Mouse (Mus musculus): ENCODE results near the gene Cdc37l1. TPM values are rescaled to one million over a fixed set of nuclear protein-coding genes. Genes with fewer than 3 reads are reported as not detected.
A peak's percentile ranks its signal among the peaks of the same experiment; 100 is the strongest.
"Not testable (repeated sequence)": the region's sequence is repeated elsewhere in the genome, so short reads cannot be mapped to it uniquely, and the experiment has no call there.

Gene Cdc37l1
- 10 to 100 TPM; 32.8 to 35.6 (median 33.4) TPM for polyA plus RNA-seq (2017; shearing (Covaris generic))

DNA sequence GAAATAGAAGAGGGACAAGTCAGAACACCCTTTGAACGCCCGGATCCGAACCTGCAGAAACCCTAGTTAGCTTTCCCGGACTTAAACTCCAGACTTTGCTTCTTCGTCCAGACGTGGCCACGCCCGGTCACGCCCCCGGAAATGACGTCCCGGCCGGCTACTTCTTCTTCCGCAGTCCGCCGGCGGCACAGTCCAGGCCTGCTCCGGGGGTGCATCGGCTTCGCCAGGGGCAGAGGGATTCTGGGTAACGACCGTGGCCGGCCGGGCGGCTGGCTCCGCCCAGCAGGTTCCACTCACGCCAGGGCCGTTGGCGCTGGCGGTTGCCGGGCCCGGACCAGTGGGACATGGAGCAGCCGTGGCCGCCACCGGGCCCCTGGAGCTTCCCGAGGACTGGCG is at the start of gene Cdc37l1:
TSS of gene Cdc37l1 (plus strand) at position 159 of the 396 bp plus-strand sequence.
- ATAC-seq: peak; percentile 86

DNA sequence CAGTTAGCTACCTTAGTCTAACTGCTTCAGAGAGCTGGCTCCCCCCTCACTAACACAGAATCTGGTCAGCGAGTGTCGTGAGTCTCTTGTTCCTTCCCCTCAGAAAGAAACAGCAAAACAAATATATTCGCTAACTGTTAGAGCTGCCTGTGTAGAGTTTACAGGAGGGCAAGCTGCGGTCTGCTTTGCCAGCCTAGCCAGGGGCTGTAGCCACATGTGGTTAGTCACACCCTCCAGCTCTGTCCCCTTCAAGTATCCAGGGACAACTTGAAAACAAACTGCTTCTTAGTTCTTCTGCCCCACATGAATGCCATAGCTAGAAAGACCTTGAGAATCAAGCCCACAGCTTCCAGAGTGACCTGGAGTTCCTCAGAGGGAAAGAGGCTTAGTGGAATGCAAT is 48.9 kb upstream of the Cdc37l1 start:
- no peak for ATAC-seq

DNA sequence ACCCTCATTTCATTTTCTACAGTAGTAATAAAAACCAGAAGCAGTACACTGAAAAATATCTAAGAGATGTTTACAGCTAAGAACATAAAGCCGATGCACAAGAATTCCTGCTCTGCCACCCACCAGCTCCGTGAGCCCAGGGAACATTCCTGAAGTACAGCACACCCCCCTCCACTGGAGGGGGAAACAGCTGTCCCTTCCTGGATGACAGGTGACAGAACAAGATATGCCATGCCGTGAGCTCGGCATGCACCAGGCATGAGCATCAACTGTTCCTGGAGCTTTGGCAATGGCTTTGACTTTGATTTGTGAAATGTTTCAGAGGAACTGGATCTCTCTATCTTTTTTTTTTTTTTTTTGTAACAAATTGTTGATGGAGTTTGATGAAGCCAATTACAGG is 43.4 kb upstream of the Cdc37l1 start:
- ATAC-seq: no peak

DNA sequence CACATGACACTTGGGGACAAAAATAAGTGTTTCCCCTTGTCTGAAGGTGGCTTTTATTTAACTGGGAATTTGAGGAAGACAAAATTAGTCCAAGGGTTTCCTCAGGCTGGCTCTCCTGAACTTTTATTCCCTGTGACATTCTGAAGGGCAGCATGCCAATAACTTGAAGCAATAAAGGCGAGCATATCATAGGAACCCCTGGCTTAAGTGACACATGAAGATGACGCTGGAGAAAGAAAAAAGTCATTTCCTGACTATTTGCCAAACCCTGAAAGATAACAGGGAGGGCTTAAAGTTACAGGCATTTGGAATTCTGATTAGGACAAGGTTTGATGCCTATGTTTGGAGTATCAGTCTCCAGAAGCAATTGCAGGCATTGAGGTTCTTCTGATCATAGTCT is 42.8 kb upstream of the Cdc37l1 start:
- ATAC-seq: no peak

DNA sequence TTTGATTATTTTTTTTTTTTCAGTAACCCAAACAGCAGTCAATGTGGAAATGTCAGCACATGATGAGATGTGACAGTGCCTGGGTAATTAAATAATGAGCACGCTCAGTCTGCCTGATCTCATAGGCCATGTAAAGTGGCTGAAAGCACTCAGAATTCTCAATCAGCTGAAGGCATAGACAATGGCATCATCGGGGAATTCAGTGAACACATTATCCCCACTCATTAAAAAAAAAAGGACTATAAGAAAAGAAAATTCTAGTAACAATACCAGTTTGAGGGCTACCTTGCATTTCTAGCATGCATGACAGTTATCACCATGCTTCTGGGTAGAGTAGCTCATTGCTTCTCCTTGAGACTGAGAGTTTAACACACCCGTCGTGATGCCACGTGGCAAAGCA is 38.9 kb upstream of the Cdc37l1 start:
- no peak for ATAC-seq

DNA sequence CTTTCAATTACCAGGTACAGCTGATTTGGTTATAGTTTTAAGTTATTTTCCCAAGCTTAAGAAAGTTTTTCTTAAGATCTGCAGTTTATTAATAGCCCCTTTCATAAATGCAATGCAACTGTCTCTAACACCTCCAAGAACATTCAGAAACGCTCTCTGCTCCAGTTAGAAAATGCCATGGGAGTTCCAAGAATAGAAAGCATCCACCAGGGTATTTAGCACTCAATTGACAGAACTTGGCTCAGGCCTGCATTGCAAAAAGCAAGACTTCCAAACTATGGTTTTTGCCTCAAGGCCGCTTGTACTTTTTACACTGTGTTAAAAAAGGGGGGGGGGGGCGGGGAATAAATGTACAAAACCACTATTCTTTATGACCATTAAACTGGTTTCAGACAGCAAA is 27.0 kb upstream of the Cdc37l1 start:
- ATAC-seq: no peak

DNA sequence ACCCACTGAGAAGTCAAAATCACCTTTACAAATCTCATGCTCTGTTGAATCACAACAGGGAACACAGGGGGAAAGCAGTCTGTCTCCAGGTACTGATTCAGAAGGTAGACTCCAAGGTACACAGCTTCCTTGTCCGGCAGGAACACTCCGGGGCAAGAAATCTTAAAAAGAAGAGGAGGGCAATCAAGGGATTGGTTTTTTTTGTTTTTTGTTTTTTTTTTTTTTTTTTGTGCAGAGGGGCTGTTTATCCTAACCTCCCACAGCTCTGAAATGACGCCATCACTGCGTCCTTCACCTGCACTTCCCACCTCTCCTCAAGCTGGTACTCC is 26.7 kb upstream of the Cdc37l1 start:
- ATAC-seq: no peak

DNA sequence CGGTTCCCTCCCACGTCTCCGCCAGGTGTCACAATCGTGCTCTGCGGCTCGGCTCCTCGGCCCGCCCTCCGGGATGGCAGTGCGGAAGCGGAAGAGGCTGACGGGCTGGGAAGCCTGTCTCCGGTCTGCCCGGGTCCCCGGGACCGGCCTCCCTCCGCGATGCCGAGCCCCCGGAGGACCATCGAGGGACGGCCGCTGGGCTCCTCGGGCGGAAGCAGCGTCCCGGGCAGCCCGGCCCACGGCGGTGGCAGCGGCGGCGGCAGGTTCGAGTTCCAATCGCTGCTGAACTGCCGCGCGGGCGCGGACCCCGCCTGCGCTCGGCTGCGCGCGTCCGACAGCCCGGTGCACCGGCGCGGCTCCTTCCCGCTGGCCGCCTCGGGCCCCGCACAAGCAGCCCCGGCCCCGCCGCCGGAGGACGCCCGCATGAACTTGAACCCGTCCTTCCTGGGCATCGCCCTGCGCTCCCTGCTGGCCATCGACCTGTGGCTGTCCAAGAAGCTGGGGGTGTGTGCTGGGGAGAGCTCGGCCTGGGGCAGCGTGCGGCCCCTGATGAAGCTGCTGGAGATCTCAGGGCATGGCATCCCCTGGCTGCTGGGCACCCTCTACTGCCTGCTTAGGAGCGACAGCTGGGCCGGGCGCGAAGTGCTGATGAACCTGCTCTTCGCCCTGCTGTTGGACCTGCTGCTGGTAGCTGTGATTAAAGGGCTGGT is 26.2 kb upstream of the Cdc37l1 start, which contains the start of gene Plpp6:
TSS of gene Plpp6 (plus strand) at position 112 of the 710 bp plus-strand sequence.
- ATAC-seq: peak; percentile 92

DNA sequence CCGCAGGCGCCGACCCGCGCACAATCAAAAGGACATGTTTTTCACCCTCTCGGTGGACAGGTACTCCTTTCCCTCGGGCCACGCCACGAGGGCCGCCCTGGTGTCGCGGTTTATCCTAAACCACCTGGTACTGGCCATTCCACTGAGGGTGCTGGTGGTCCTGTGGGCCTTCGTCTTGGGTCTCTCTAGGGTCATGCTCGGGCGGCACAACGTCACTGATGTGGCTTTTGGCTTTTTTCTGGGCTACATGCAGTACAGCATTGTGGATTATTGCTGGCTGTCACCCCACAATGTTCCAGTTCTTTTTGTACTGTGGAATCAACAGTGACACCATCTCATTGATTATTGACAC is 25.6 kb upstream of the Cdc37l1 start:
- ATAC-seq: no peak

DNA sequence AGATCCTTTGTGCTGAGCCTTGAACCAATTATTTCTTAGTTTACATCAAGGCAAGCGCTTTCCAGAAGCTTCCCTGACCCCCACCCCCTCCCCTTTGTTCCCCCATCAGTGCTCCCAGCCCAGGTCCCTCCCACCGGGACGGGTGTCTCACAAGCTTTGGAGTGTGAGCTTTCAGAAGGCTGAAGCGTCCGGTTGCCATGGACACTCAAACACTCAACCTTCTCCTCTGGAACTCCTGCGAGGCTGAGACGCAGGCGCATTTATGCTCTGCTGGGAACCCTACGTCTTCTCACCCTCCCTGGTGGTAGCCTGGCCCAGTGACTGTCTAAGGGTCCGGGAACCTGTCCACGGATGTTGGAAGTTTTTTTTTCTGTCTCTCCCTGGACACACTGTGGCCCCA is 22.5 kb upstream of the Cdc37l1 start, which contains the start of gene 4430402I18Rik:
TSS of gene 4430402I18Rik (minus strand) at position 149 of the 400 bp plus-strand sequence.
- ATAC-seq: no peak

DNA sequence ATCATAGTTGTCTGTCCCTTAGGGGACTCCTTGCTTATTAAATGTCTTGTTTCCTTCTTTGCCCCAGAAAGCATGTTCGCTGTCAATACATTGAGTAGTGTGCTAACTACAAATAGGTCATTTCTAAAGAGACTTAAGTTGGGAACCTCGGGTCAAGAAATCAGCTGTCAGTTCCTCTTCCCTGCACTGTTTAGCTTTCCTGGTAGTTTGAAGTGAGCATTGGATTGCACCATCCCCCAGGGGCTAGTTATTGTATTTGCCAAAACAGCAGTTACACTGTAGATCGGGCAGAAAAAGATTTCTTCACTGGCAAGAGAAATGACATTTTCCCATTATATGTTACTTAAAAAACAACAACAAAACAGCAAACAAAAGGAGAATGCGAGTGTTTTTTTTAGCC is 22.0 kb upstream of the Cdc37l1 start:
- ATAC-seq: no peak

DNA sequence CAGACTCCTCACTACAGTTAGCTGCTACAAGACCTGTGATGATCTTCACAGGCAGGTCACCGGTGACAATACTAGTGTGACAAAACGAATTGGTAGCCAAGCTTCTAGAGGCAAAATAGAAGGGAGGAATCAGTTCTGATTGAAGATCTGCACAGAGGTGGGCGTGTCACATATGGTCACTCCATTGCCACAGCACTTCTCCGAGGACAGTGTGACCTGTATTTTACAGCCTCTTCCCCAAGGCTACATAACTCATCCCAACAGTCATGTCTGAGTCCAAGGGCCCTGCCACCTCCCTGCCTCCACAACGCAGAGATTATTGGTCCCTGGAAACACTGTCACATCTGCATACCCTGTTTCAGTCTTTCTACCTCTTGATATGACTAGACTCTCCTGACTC is 20.9 kb upstream of the Cdc37l1 start:
- ATAC-seq: no peak

DNA sequence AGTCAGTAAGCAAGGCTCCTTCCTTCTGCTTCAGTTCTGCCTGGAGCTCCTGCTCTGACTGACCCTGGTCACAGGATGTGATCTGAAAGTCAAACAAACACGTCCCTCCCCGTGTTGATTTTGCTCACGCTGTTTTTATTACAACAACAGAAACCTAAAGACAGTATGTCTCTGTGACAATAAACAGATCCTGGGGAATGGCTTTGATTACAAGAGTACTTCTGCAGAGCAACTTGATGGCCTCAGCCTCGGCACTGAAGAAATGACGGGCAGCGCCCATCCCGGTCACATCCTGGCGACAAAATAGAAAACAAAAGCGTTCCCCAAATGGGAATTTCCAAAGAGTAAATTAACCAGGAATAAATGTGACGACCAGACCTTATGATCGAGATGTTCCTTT is 19.9 kb upstream of the Cdc37l1 start:
- ATAC-seq: no peak

DNA sequence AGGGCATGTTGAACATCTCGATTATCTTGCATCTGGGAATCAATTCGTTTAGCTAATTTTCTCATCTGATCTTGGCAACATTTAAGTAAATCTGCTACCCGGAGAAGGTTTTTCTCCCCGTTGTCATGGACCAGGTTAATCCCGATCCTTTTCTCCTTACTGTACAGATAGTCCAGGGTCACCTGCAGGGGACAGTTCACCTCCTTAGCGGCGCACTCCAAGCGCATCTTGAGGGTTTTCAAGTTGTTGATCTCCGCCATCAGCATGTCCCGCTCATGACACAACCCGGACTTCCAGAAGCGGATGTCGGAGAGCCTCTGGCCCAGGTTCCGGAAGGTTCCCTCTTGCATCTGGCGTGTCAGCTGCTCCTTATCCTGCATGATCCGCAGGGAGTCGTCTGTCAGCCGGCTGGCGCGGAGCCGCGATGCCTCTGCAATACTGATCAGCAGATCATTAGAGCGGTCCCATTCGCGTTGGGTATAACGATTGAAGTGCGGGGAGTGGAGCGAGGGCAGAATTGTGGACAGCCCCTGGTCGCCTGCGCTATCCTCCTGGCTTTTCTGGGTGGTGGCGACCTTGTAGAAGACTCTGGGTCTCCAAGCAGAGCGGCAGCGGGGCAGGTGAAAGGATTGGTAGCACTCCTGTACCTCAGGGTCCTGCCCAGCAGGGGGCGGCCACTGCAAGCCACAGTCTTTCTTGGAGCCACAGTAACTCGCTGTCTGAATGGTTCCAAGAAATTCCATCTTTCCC is 15.1 kb upstream of the Cdc37l1 start:
- peak; percentile 77 for ATAC-seq

DNA sequence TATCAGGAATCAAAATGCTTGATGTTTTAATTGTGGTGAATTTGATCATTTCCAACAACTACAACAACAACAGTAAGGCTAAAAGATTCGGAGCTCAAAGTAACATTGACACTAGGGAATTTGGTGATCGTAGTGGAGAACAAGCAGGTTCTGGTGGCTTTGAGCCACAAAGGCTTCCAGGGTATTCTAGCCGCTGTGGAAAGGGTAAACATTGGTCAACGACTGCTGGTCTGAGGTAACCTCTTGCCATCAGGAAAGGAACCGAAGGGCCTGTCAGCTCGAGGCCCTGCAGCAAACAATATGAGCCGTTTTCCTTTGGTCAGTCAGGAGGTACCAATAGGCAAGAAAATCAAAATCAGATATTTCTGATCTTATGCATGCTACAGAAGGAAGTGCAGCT is 7.5 kb upstream of the Cdc37l1 start:
- ATAC-seq: no peak

DNA sequence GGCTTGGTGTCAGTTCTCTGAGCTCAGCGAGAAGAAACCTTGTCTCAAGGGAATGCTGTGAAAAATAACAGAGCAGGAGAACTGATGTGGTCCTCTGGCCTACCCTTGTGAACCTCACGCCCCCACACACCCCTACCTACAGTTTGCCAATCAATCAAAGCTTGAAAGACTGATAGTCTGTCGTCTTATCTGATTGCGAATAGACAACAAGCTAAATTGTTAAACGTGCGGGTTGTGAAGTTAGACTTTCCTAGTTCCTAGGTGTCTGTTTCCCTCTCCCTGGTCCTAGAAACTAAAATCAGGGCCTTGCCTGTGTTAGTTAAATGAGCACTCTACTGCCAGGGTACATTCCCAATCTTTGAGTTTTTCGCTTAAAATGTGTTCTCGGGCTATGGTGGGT is 637 bp upstream of the Cdc37l1 start:
- ATAC-seq: no peak

DNA sequence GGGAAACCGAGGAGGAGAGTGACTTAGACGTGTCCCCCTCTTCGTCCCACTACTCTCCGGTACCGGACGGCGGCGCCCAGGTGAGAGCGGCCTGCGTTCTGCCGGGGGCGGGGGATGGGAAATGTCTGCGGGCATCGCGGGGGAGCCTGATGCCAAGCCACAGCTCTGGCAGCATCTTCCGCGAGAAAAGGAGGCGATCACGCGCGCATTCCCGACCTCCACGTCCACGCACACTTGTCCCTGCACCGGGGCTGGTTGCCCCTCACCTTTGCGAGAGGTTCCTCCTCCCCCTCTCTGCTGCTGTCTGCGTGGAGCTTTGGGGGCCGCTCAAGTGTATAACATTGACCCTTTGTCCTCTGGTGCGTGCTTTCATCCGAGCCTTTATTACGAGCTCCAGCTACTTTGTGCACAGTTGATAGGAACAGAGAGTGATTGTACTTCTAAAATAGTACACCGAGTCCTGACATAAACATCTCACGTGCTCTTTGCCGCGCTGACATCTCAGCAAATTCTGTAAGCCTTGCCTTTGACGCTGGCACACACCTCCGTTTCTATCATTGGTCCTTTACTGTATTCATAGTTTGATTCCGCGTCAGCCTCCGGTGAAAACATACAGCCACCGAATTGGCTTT is 554 bp downstream of the Cdc37l1 start:
- ATAC-seq: peak; percentile 56

DNA sequence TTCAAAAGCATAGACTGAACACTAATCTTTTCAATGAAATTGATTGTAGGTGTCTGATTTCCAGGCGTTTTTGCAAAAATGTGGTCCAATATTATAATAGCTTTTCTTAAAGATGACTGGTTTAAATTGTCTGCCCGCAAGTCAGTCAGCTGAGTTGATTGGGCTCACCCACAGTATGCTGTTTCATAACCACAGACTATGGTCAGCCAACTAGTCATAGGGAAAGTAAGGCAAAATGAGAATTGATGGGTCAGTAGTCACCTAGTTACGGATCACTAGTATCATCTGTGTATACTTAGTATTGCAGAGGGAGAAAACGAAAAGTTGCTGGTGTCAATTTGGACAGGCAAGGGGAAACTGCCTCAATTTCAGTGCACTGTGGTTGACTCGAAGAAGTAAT is 1.2 kb downstream of the Cdc37l1 start:
- no peak for ATAC-seq

DNA sequence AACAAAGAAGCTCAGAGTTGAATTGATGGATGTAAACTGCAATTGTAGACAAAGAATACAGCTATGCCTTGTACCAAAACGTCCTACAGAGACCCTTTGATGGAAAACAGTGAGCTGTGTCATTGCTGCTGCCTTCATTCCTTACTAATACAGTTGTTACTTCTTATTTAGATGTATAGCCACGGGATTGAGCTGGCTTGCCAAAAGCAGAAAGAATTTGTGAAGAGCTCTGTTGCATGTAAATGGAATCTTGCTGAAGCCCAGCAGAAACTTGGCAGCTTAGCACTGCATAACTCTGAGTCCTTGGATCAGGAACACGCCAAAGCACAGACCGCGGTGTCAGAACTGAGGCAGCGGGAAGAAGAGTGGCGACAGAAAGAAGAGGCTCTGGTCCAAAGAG is 4.7 kb downstream of the Cdc37l1 start:
- no peak for ATAC-seq

DNA sequence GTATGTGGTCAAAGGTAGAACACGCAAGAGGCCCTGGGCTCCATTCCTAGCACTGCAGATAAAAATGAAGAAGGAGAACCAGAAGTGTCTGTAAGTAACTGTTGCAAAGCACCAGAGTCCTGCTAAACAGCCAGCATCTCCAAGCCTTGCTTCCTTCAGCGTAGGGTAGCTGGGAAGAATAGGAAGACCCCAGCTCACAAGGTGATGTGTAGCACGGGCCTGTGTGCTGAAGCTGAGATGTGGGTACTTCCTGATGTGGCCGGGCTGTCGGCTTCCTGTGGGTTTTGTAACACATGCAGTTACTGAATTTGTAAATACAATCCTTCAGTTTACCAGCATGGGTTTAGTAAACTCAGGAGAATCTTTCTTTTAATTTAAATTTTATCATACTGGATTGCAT is 5.2 kb downstream of the Cdc37l1 start:
- no peak for ATAC-seq

DNA sequence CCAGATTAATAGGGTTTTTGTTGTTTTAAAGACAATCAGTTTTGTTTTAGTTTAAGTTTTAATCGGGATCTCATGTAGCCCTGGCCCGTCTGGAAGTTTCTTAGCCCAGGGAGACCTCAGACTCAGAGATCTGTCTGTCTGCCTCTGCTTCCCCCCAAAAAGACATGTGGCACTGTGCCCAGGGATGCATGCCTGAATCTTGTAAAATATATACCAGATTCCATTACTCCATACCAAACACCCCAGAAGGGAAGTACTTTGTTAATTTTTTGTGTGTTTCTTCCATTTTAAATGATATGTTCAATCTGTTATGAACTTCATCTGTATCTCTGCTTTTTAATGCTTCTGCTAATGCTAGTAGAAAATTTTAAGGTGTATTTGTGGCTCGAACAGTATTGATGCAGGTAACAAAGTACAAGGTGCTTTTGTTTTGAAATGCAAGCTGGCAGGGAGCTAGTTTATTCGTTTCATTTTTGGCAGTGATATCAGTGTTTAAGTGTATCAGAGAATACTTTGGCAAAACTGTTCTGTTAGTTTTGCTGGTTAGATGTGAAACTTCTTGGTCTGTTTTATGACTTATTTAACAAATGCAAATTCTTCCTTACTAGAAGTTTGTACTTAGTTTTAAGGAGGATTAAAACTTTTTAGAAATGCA is 8.0 kb downstream of the Cdc37l1 start:
- no peak for ATAC-seq

DNA sequence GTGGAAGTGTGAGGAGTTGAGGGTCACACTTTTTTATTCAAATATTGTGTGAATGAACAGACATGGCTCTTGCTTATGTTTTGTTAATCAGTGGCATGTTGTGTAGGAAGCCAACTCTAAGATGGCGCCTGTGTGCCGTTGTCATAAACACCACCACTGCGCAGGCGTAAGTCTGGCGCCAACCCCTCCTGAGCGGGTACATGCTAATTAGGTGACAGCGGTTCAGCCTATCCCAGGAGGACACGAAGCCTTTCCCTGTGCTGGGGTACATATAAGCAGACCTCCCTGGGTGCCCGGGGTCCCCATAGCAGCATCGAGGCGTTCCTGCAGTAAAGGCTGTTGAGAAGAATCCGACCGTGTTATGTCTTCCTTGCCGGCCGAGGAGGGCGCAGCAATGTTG is 10.2 kb downstream of the Cdc37l1 start:
- not testable (repeated sequence) for ATAC-seq

DNA sequence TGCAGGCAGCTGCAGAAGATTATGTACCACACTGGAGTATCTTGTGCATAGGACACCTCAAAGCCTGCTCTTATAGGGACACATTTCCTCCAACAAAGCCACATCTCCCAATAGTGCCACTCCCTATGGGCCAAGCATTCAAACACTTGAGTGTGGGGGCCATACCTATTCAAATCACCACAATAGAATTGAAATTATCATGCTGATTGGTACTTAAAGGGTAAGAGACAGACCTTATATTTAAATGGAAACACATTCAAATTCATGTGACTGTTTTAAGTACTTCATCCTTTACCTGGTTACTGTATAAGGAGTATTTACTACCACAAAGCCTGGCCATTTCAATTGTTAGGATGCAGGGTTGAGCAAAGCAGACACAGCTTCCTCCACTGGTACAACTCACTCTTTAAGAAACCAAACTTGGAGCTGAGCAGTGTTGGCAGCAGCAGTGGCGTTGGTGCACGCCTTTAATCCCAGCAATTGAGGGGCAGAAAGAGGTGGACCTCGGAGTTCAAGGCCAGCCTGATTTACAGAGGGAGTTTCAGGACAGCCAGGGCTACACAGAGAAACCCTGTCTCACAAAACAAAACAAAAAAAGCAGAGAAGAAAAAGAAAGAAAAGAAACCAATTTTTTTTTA is 18.0 kb downstream of the Cdc37l1 start:
- ATAC-seq: no peak
